Mouse (Mus musculus) 3T3-L1 (cell line): ENCODE measurements around the gene Gm3336.
A peak's percentile ranks its signal among the peaks of the same experiment; 100 is the strongest.

Source experiments
- DNase-seq: peaks from one replicate; pipeline ENCODE4 v3.0.0-alpha.2; 2015; ENCODE audit warnings: low read depth, low spot score

Gene Gm3336

GRCm38 (mm10) chr8:70763354-70763753 is 45.0 kb downstream of the Gm3336 start:
- peak; percentile 83 for DNase-seq

- no peak for DNase-seq
Observed at GRCm38 (mm10) chr8:70764026-70764425, 45.7 kb downstream of the Gm3336 start.

- no peak for DNase-seq
Observed at GRCm38 (mm10) chr8:70764676-70765075, 46.3 kb downstream of the Gm3336 start.

GRCm38 (mm10) chr8:70765329-70765728 is 47.0 kb downstream of the Gm3336 start:
- DNase-seq = no peak

- peak; percentile 71 for DNase-seq
Observed at GRCm38 (mm10) chr8:70765838-70766570, 47.7 kb downstream of the Gm3336 start.

GRCm38 (mm10) chr8:70766571-70767440 is 48.5 kb downstream of the Gm3336 start:
- peak; percentile 95 for DNase-seq

- no peak for DNase-seq
Observed at GRCm38 (mm10) chr8:70767503-70767902, 49.2 kb downstream of the Gm3336 start.

- DNase-seq = no peak
Observed at GRCm38 (mm10) chr8:70768231-70768776, 50.0 kb downstream of the Gm3336 start.

GRCm38 (mm10) chr8:70768956-70769355 is 50.6 kb downstream of the Gm3336 start:
- no peak for DNase-seq

GRCm38 (mm10) chr8:70769359-70769758 is 51.0 kb downstream of the Gm3336 start:
- DNase-seq = peak; percentile 98

GRCm38 (mm10) chr8:70769858-70770257 is 51.5 kb downstream of the Gm3336 start:
- DNase-seq = no peak

- no peak for DNase-seq
Observed at GRCm38 (mm10) chr8:70770748-70771147, 52.4 kb downstream of the Gm3336 start.

- DNase-seq = no peak
Observed at GRCm38 (mm10) chr8:70771217-70771616, 52.9 kb downstream of the Gm3336 start.

- DNase-seq = no peak
Observed at GRCm38 (mm10) chr8:70772075-70772474, 53.7 kb downstream of the Gm3336 start.
